Mouse (Mus musculus): Measurements from ENCODE around the gene Clec16a.

DNA sequence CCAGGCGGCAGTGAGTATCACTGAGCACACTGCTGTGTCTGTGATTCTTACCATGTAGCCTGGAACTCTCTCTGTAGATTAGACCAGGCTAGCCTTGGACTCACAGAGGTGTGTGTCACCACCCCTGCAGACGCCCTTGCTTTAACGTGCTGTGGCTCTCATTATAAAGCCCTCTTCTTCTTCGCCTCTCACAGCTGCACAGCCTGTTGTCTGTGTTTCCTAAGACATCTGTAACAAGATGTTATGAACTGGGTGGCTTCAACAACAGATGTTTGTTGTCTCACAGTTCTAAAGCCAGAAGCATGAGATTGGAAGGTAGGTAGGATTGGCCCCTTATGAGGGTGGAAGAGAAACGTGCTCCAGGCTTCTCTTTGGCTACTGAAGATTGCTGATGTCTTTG is 170.1 kb downstream of the Clec16a start:
- TF ChIP-seq CTCF (IDR thresholded peaks at IDR 0.05; ENCODE audit: extremely low read depth, insufficient read depth, low read length) = no peak
- TF ChIP-seq POLR2A (IDR thresholded peaks at IDR 0.05; ENCODE audit: extremely low read depth, insufficient read depth, low read length) = no peak

All from cortical plate, adult 2 months (tissue).